Mouse (Mus musculus): ENCODE measurements around the gene Ppp1r2. TPM values are rescaled to one million over a fixed set of nuclear protein-coding genes. Genes with fewer than 3 reads are reported as not detected.

The Ppp1r2 gene
- total and polyA plus RNA-seq, 3 experiments: 33.8 to 75.4 (median 62.4) TPM

DNA sequence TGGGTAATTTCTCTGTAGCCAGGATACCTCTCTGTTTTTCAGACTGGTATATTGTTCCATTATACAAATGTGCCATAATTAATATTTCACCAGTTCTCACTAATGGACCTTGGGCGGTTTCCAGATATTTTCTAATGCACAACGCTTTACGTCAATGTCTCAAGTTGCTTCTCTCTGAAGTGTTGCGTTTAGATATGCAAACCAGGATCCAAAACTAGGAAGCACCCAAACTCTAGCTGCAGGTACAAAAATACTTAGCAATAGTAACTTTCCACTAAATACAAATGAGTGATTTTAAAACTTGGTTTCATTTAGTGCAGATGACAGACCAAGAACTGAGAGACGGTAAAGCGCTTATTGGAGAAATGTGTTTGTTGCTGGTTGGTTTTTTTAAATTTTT lies 993 bp downstream of the Ppp1r2 start:
- Histone ChIP-seq H3K27me3 (replicated peaks) (peaks cover 4% of the 10 kb centered on the region), H3K27ac (ENCODE audit: insufficient read depth, low read depth) (no peak overlapping the region), H3K36me3 (replicated peaks in 1 of 2; ENCODE audit: control insufficient read depth in 1 of 2, insufficient read depth in 1 of 2, low read length in 1 of 2) (peaks cover 0 to 26% of the 10 kb centered on the region in 2 experiments), H3K4me1 (ENCODE audit: control insufficient read depth in 1 of 2, insufficient read depth in 2 of 2) (peaks cover 3 to 43% of the 10 kb centered on the region in 2 experiments), H3K9ac (ENCODE audit: insufficient read depth, low read depth) (peak overlapping the region; percentile 98), H3K4me2 (ENCODE audit: insufficient read depth, low read depth, poor library complexity, severe bottlenecking) (peak overlapping the region; percentile 85), H3K9me3 (replicated peaks; ENCODE audit: low read length) (no peaks in the 10 kb centered on the region), H3K79me2 (replicated peaks; ENCODE audit: control insufficient read depth, extremely low read depth, insufficient read depth, poor library complexity, severe bottlenecking) (peaks cover 34% of the 10 kb centered on the region), H3K4me3 (replicated peaks in 1 of 3; ENCODE audit: low read depth in 2 of 3, low read length in 2 of 3, poor library complexity in 1 of 3) (peak overlapping the region; percentile 78 to 96 (median 78))
- in situ Hi-C loops (cut with MboI; ENCODE audit: low pct_ligation_motif_present, low pct_unique_long_range_greater_than_20kb, low sequenced_read_pairs): no loop called here
- dilution Hi-C loops (cut with MboI; ENCODE audit: extremely low pct_ligation_motif_present, extremely low pct_unique_long_range_greater_than_20kb, low sequenced_read_pairs): no loop called here
- no peak for TF ChIP-seq TCF12 (IDR thresholded peaks at IDR 0.05; ENCODE audit: low read depth, low read length)
- no peak for TF ChIP-seq USF2 (conservative IDR thresholded peaks at IDR 0.05; ENCODE audit: low read depth, low read length)
- TF ChIP-seq TBP (conservative IDR thresholded peaks at IDR 0.05; ENCODE audit: low read depth, low read length): peak; percentile 45; the same call in 1 of the 2 replicates
- no peak for TF ChIP-seq GABPA (IDR thresholded peaks at IDR 0.05; ENCODE audit: insufficient replicate concordance, low read depth, low read length)
- TF ChIP-seq MEF2A (IDR thresholded peaks at IDR 0.05; ENCODE audit: borderline replicate concordance, low read depth, low read length): no peak
- 0 out of 2 replicates have a peak, but pooled peaks have one; percentile 30 for TF ChIP-seq IRF4 (IDR thresholded peaks at IDR 0.05; ENCODE audit: low read depth, low read length)
- TF ChIP-seq NELFE (IDR thresholded peaks at IDR 0.05; ENCODE audit: low read depth, low read length): no peak
- no peak for TF ChIP-seq USF1 (IDR thresholded peaks at IDR 0.05; ENCODE audit: low read depth, low read length)
- no peak for TF ChIP-seq ZMIZ1 (IDR thresholded peaks at IDR 0.05; ENCODE audit: low read depth, low read length)
- no peak for TF ChIP-seq RAD21 (IDR thresholded peaks at IDR 0.05; ENCODE audit: low read depth, low read length)
- TF ChIP-seq EP300 (IDR thresholded peaks at IDR 0.05; ENCODE audit: low read length): peak; percentile 31; the same call in 1 of the 2 replicates
- TF ChIP-seq JUND (conservative IDR thresholded peaks at IDR 0.05; ENCODE audit: low read depth, low read length): no peak
- no peak; the same call in 1 of the 2 replicates for TF ChIP-seq HCFC1 (IDR thresholded peaks at IDR 0.05; ENCODE audit: low read depth, low read length)
- TF ChIP-seq RCOR1 (conservative IDR thresholded peaks at IDR 0.05; ENCODE audit: low read depth, low read length): no peak
- no peak for TF ChIP-seq UBTF (IDR thresholded peaks at IDR 0.05; ENCODE audit: low read depth, low read length)
- TF ChIP-seq MAX (IDR thresholded peaks at IDR 0.05; ENCODE audit: low read length): no peak
- TF ChIP-seq ETS1 (conservative IDR thresholded peaks at IDR 0.05; ENCODE audit: low read depth, low read length): 0 out of 2 replicates have a peak, but pooled peaks have one; percentile 21
- no peak for TF ChIP-seq POLR2A (IDR thresholded peaks at IDR 0.05; ENCODE audit: low read depth, low read length)
- TF ChIP-seq MXI1 (IDR thresholded peaks at IDR 0.05; ENCODE audit: low read depth, low read length): no peak; the same call in none of the 2 replicates
- TF ChIP-seq MYC (IDR thresholded peaks at IDR 0.05; ENCODE audit: low read depth, low read length): no peak; the same call in 1 of the 2 replicates
- no peak for TF ChIP-seq CHD2 (IDR thresholded peaks at IDR 0.05; ENCODE audit: low read length)
- TF ChIP-seq SIN3A (IDR thresholded peaks at IDR 0.05; ENCODE audit: low read length): peak; percentile 63; the same call in 1 of the 2 replicates
- no peak for TF ChIP-seq E2F4 (IDR thresholded peaks at IDR 0.05; ENCODE audit: insufficient replicate concordance, low read depth, low read length)
- no peak for TF ChIP-seq POLR2AphosphoS2 (IDR thresholded peaks at IDR 0.05; ENCODE audit: low read depth, low read length)
- TF ChIP-seq JUN (IDR thresholded peaks at IDR 0.05; ENCODE audit: insufficient read depth, low read depth, low read length): peak; percentile 39; the same call in 1 of the 2 replicates
- TF ChIP-seq ZNF384 (IDR thresholded peaks at IDR 0.05; ENCODE audit: low read depth, low read length): no peak; the same call in 1 of the 2 replicates
- TF ChIP-seq ELF1 (IDR thresholded peaks at IDR 0.05; ENCODE audit: low read depth, low read length): peak; percentile 14; the same call in 1 of the 2 replicates
- no peak for TF ChIP-seq ZC3H11A (IDR thresholded peaks at IDR 0.05; ENCODE audit: low read depth, low read length)
- TF ChIP-seq SMC3 (IDR thresholded peaks at IDR 0.05; ENCODE audit: low read depth, low read length): no peak
- TF ChIP-seq MAFK (IDR thresholded peaks at IDR 0.05; ENCODE audit: insufficient replicate concordance, low read length): no peak
- TF ChIP-seq KAT2A (IDR thresholded peaks at IDR 0.05; ENCODE audit: insufficient replicate concordance, low read length): no peak
- no peak for TF ChIP-seq CTCF (conservative IDR thresholded peaks at IDR 0.05 in 1 of 2, IDR thresholded peaks at IDR 0.05 in 1 of 2; ENCODE audit: low read depth in 2 of 2, low read length in 2 of 2)
- peak; percentile 51 for DNase-seq (ENCODE audit: extremely low read depth)

Measured in CH12.LX (cell line).